Mouse (Mus musculus) brain, embryonic 14.5 days (tissue): Measurements from ENCODE around the gene Shisa2.

Source experiments
- CTCF ChIP-seq: fragments of 200-500 bp; IDR thresholded peaks from 2 replicates; pipeline ENCODE4 v1.5.1; 2012; ENCODE audit warnings: inconsistent platforms, mild to moderate bottlenecking, moderate library complexity, borderline replicate concordance; ENCODE audit not compliant: insufficient read depth, insufficient read length; ENCODE audit errors: extremely low read depth
- POLR2A ChIP-seq: fragments of 200-500 bp; IDR thresholded peaks from 2 replicates; pipeline ENCODE4 v1.6.1; 2012; ENCODE audit warnings: mild to moderate bottlenecking, inconsistent platforms, borderline replicate concordance; ENCODE audit not compliant: poor library complexity, insufficient read depth, insufficient read length, severe bottlenecking; ENCODE audit errors: extremely low read depth

- no peak for TF ChIP-seq POLR2A
- TF ChIP-seq CTCF, result no peak
Measured at GRCm38 (mm10) chr14:59674556-59674955, 49.4 kb downstream of the Shisa2 start.
